Mouse (Mus musculus) olfactory bulb, adult 2 months (tissue): ENCODE data around the gene Ppox.

Experiments used
- CTCF ChIP-seq: fragments of 200-500 bp; IDR thresholded peaks from 2 replicates; pipeline ENCODE4 v1.5.1; 2012; ENCODE audit warnings: low read depth, mild to moderate bottlenecking, low read length, moderate library complexity; ENCODE audit not compliant: insufficient read depth
- POLR2A ChIP-seq: fragments of 200-500 bp; IDR thresholded peaks from 2 replicates; pipeline ENCODE4 v1.6.1; 2012; ENCODE audit warnings: mild to moderate bottlenecking, low read depth, low read length, moderate library complexity; ENCODE audit not compliant: insufficient read depth

- TF ChIP-seq CTCF (no peak), POLR2A (no peak)
These were observed 2.5 kb upstream of the Ppox start for GRCm38 (mm10) chr1:171283188-171284160.
